In the genomic region with DNA sequence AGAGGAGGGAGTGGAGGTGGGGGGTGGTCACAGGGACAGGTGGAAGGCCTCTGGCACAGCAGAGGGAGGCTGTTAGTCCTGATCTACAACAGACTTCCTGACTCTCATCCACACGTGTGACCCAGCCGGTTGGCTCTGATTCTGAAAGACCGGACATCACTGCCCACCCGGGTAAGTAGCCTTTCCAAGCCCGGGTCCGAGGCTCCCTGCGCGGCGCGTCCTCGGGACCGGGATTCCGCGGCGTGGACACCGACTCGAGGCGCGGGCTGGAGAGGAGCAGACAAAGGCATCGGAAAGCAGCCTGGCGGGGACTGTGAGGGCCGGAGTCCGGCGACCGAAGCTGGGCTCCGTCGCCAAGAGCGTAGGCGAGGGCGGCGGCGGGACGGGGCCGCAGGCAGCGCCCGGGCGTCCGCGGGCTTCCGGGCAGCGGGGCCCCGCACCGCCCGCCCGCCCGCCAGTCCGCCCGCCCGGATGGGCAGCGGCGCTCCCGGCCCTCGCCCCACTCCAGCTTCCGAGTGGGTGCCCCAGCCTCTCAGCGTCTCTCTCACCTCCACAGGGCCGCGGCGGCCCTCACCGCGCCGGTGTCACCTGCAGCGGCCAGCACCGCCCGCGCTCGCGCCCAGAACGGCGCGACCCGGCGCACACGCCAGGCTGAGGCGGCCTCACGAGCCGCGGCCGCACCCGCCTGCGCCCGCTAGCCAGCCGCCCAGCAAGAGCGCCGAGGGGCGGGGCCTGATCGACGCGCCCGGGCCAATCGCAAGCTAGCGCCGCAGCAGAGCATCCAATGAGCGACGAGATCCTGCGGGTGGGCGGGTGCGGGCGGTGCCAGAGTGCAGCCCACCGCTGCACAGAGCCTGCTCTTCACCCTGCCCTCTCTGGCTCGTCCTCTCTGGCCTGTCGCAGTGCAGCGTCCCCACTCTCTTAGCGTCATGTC, we compare ENCODE assay signal across 8 mouse cellular contexts. TPM values are rescaled to one million over a fixed set of nuclear protein-coding genes. Genes with fewer than 3 reads are reported as not detected.
DNase-seq lines count a peak whose midpoint lies in the region; ATAC-seq lines count a peak whose summit lies in the region.

A gene (minus strand): TSS at position 695 of the 934 bp plus-strand sequence.

- DNase-seq in T-cell, adult 2 months (ENCODE audit: low spot score): peak; percentile 72
- DNase-seq in cerebellum, postnatal 36 days: peak; percentile 80 to 89
- peak; percentile 70 to 73 for DNase-seq in frontal cortex, postnatal 36 days (ENCODE audit: low spot score in 2 of 2)
- peak; percentile 61 for DNase-seq in left cerebral cortex, adult 11 months (ENCODE audit: low spot score)
- peak; percentile 86 to 93 for DNase-seq in lung, postnatal 4 days
- peak; percentile 91 for DNase-seq in retina, postnatal 7 days (ENCODE audit: low read depth, low spot score)
- peak; percentile 67 for DNase-seq in urinary bladder, adult 2 months (ENCODE audit: low spot score)

- H3K9me3 ChIP-seq in hindbrain, embryonic 15.5 days: no peaks in the 10 kb centered on the region

- H3K4me3 ChIP-seq in hindbrain, embryonic 15.5 days: peak within 1 kb of the TSS; percentile 83

- H3K27me3 ChIP-seq in hindbrain, embryonic 15.5 days: no peaks in the 10 kb centered on the region

- peaks cover 27% of the 10 kb centered on the region for H3K4me1 ChIP-seq in hindbrain, embryonic 15.5 days (replicated peaks)

- peak within 1 kb of the TSS; percentile 57 for H3K4me2 ChIP-seq in hindbrain, embryonic 15.5 days

- H3K9ac ChIP-seq in hindbrain, embryonic 15.5 days: peak within 1 kb of the TSS; percentile 95

- peaks cover 6% of the 10 kb centered on the region for H3K36me3 ChIP-seq in hindbrain, embryonic 15.5 days

- under 1% methylated on average over 74 of the region's 103 CpGs for whole genome bisulfite sequencing in hindbrain, embryonic 15.5 days

- peak within 1 kb of the TSS; percentile 96 for H3K27ac ChIP-seq in hindbrain, embryonic 15.5 days (replicated peaks)

- peak; percentile 100 for ATAC-seq in hindbrain, embryonic 15.5 days (ENCODE audit: low FRiP score, low read depth)

RNA-seq across cellular contexts. Expression of the gene that starts here (rescaled TPM):
- polyA plus RNA-seq in hindbrain, embryonic 15.5 days (2015; fragmentation: Nextera tagmentation; extraction: Ambion mirVana): 113 and 125 TPM in 2 replicates
- 7.4 and 8.5 TPM in 2 replicates for polyA plus RNA-seq in urinary bladder, adult 2 months (2012; rRNA removed)

Comparison
In these comparisons a context has a peak if more than half of its experiments do, and no peak if none do; other contexts are left out.
1. Peak in every context shown above with its lines: DNase-seq, ATAC-seq, H3K4me3 ChIP-seq and H3K27ac ChIP-seq.
2. RNA of the gene that starts here (polyA plus RNA-seq): 113 to 125 TPM in hindbrain, embryonic 15.5 days; 7.4 to 8.5 TPM in urinary bladder, adult 2 months; every median in the first group is over 10 times any median in the second.